Mouse (Mus musculus) yolk sac, embryonic 10.5 days (tissue): ENCODE data around the gene Hsd17b13.
"Not testable (repeated sequence)": the region's sequence is repeated elsewhere in the genome, so short reads cannot be mapped to it uniquely, and the experiment has no call there.

Experiments used
- DNase-seq: peaks from one replicate; pipeline ENCODE4 v3.0.0-alpha.2; 2017; ENCODE audit warnings: low spot score

The Hsd17b13 gene

GRCm38 (mm10) chr5:103977297-103977696 lies at the start of gene Hsd17b13:
Hsd17b13 (minus strand) TSS chr5:103977410.
- DNase-seq: no peak

GRCm38 (mm10) chr5:104025245-104025854 lies 48.1 kb upstream of the Hsd17b13 start:
- no peak for DNase-seq

DNA sequence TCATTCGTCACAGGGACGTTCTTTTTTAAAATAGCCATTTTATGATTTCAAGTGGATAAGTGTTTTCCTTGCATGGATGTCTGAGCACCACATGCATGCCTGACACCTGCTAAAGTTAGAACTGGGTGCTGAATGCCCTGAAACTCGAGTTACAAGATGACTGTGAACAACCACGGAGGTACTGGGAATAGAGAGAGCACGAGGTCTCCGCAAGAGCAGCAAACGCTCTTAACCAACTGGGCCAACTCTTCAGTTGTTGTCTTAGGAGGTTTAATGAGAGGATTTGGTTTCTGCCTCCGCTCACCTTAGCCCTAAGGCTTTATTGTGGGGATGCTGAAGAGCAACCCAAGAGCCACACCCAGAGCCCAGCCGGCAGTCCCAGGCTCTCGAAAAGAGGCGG lies 47.6 kb upstream of the Hsd17b13 start:
- DNase-seq: no peak

- DNase-seq: not testable (repeated sequence)
These were observed 47.0 kb upstream of the Hsd17b13 start for GRCm38 (mm10) chr5:104024193-104024592.

DNA sequence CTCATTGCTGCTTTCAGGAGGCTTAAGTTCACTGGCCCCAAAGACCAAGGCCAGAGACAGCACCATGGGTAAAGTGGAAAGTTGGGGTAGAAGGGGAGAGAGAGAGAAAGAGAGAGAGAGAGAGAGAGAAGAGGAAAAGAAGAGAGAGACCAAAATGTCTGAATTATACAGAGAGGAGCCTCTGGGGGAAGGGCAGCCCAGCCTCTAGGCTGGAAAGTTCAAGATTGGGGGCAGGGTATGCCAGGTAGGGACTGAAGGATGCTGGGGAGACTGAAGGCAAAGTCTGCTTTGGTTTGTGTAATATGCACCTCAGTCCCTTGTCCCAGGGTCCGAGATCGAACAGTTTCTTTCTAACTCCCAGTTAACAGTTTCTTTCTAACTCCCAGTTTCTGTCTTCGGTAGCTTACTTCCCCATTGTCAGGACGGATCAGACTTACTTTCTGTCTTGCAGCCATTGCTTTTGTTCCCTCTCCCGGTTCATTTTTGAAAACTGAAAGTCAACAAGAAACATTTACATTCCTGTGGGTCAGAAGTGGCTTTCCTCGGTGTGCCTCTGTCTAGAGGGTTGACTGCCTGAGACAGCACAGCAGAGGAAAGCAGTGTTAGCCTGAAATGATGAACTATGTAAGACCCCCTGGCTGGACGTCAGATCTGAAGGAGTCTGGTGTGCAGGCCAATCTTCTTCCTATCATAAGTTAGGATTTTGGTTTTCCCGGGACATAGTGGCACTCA lies 46.2 kb upstream of the Hsd17b13 start:
- DNase-seq: no peak

DNA sequence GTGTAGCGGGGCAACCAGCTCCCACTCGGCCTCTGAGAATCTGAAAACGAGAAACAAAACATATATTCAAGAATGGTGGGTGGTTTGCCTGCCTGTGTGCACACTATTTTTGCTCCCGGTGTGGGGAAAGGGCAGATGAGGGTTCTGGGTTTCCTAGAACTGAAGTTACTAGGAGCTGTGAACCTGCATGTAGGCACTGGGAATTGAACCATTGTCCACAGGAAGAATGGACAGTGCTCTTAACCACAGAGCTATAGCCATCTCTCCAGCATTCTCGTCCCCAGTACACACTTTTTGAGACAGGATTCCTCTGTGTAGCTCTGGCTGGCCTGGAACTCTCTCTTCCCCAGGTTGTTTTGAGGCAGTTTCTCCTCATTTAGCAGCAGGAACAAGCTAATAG lies 45.3 kb upstream of the Hsd17b13 start:
- DNase-seq: no peak

- DNase-seq: peak; percentile 91
These were observed 44.6 kb upstream of the Hsd17b13 start, which contains the start of gene Hsd17b11 for GRCm38 (mm10) chr5:104021597-104022378. Hsd17b11 (minus strand) TSS chr5:104021919.

DNA sequence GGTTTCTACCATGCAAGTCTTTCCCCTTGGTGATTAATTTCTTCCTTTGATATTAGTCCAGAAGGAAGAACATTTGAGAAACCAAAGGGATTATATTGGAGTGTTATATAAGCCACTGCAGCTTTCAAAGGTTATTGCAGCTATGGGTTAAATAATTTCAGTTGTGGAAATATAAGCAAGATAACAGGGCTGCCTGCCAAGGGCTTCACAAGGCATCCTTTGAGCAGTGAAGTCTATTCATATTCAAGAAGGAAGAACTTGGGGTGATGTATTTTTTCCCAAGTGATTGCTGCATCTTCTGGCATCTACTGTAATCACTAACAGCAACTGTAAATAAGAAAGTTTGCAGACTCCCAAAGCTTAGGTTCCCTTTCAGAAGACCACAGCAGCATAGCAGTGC lies 34.2 kb upstream of the Hsd17b13 start:
- no peak for DNase-seq

DNA sequence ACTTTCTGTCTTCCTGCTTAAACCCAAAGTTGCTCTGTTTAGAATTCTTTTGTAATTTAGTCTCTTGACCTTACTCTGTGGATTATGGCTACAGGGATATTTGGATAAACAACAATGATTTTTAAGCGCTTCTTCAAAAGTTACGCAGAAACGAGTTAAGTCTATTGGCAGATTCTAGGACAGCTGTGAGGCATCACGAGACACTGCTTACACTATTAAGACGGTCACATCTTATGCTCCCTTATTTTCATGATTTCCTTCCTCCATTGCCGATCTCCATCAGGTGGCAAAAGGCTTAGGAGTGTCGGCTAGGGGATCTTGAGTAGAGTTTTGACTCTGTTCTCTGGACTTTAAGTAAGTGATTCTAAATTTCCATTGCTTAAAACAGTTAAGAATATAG lies 33.1 kb upstream of the Hsd17b13 start:
- no peak for DNase-seq

GRCm38 (mm10) chr5:104009421-104009820 lies 32.2 kb upstream of the Hsd17b13 start:
- no peak for DNase-seq

DNA sequence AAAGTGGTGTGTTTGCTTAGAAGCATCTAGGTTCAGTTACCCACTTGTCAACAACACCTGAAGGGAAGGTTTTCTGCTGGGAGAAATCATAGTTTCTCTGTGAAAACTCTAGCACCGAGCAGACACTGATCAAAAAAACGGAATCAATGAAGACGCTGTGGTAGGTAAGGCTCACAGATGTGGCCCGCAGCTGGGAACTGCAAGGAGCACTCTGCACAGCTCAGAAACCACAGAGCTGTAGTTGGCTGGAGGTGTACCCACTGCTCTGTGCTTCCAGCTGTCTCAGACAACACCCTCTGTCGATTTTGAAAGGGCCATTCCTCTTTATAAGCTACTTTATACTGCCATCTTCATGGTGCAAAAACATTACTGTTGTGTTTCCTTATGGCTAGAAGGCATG lies 30.6 kb upstream of the Hsd17b13 start:
- no peak for DNase-seq

DNA sequence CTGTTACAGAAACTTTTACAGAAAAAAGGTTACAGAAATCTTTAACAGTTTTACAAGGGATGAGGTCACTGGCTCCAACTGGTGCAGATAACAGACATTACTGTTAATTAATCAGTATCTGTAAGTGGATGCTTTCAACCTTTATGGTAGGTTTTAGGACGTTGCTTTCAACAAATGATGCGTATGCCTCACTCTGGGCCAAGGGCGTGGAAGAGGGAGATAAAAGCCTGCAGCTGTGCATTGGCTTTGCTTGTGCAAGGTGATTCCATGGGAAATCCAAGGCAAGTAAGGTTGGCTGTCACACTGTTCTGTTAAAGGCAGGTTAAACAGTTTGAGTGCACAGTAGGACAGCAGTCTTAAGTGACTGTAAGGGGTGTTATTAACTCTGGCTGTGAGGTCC lies 29.6 kb upstream of the Hsd17b13 start:
- no peak for DNase-seq

DNA sequence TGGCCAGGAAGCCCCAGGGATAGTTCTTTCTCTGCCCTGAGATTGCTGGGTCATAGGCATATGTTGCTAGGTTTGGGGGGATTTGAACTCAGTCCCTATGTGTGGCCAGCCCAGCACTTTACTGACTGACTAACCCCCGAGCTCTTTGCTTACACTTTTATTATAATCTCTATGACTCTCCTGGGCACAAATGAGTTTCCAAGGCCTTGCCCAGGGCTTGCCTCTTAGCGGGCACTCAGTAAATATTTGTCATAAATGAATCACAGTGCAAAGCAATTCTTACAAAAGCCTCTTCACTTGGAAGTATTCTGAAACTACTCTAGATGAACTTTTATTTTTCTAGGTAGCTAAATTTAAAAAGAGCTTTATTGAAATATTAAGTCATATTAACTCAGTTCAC lies 26.7 kb upstream of the Hsd17b13 start:
- no peak for DNase-seq

- DNase-seq: no peak
These were observed 26.2 kb upstream of the Hsd17b13 start for GRCm38 (mm10) chr5:104003256-104003931.

GRCm38 (mm10) chr5:104002549-104003255 lies 25.5 kb upstream of the Hsd17b13 start:
- peak; percentile 84 for DNase-seq

DNA sequence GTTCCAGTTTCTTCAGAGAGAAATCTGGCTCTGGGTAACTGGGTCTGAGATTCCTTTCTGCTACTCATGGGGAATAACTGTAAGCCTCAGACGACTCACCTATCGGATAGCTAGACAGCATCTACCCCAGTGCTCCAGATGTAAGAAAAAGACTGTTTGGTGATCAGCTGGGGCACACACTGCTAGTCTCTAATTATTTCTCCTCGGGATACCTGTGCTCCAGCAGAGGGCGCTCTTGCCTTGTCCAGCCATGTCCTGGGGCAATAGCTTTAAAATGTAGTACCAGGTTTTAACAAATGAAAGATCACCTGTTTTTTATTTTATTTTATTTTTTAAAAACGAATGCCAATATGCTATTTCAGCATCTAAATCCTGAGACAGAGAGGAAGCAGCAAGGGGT lies 22.5 kb upstream of the Hsd17b13 start:
- peak; percentile 50 for DNase-seq

- no peak for DNase-seq
These were observed 21.5 kb upstream of the Hsd17b13 start for GRCm38 (mm10) chr5:103998739-103999138.

- DNase-seq: no peak
These were observed 18.0 kb upstream of the Hsd17b13 start for GRCm38 (mm10) chr5:103995181-103995580.

DNA sequence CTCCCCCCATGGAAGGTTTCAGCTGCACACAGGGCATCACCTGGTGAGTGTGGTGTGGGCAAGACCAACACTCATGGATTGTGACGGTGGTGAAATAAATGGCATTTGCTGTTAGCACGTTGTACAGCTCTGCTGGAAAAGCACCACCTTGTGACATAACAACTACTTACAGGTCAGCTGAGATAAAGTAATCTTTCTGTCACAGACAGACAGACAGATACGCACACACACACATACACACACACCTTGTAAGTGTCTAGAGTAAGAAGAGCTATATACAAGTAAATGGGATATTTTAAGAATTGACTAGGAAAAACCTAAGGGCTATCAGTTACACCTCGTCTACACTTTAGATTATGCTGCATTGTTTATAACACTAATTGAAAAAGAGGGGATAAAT lies 17.5 kb upstream of the Hsd17b13 start:
- DNase-seq: no peak

DNA sequence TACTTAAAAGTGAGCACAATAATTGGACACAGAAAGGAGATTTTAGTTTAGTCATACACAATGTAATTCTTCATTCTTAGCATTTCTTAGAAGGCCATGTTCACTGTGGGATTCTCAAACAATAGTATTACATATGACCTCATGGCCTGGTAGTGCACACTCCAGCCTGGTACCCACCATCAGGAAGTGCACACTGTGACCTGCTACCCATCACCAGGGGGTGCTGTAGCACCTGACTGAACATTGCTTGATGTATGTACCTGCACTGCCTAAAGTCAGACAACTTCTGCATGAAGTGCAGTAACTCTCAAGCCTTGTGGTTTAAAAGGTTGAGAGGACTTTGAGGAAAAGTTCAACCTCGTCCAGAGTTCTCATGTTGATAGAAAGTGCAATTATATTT lies 16.4 kb upstream of the Hsd17b13 start:
- DNase-seq: no peak

GRCm38 (mm10) chr5:103992831-103993230 lies 15.6 kb upstream of the Hsd17b13 start:
- no peak for DNase-seq
